20 mouse cellular contexts compared by ENCODE assay signal in the genomic region with DNA sequence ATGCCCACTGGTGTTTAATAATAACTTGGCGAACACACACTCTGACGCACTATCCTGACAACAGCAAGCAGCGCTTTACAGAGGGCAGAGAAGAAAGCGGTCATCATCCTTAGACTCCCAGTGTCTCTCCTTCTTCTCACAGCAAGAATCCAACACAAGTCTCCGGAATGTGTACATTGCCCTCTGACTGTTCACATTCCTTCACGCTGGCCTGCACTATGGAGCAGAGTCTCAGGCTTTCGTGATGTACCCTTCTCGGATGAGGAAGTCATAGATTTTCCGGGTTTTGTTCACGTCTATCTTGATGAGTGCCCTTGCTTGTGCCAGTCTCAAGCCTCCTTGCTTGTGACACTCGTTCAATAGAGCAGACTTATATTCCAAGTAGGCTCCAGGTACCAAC. TPM values are rescaled to one million over a fixed set of nuclear protein-coding genes. Genes with fewer than 3 reads are reported as not detected.
DNase-seq lines count a peak whose midpoint lies in the region; ATAC-seq and TF ChIP-seq lines count a peak whose summit lies in the region.
"Had no signal": no experiment of that assay in that cellular context is flagged by ENCODE, and none has a peak within 500 bp of the region (broad histone marks: within the 10 kb centered on the region; RNA-seq: fewer than 3 reads in every experiment).

No protein-coding gene starts in this region.

- no peak for TF ChIP-seq CTCF in lung, embryonic 14.5 days (IDR thresholded peaks at IDR 0.05; ENCODE audit: low read depth)

- H3K9me3 ChIP-seq in heart, embryonic 16.5 days (replicated peaks; ENCODE audit: control insufficient read depth, low read length): no peaks in the 10 kb centered on the region
- H3K9me3 ChIP-seq in heart, embryonic 11.5 days (replicated peaks; ENCODE audit: control insufficient read depth, low read length): no peaks in the 10 kb centered on the region
- no peaks in the 10 kb centered on the region for H3K9me3 ChIP-seq in lung, embryonic 14.5 days (ENCODE audit: low read depth, low read length)
- no peaks in the 10 kb centered on the region for H3K9me3 ChIP-seq in kidney, embryonic 16.5 days (ENCODE audit: low read length)
- H3K9me3 ChIP-seq: embryonic facial prominence, embryonic 13.5 days; hindbrain, embryonic 12.5 days; midbrain, embryonic 13.5 days; stomach, embryonic 15.5 days had no signal

- no peak for ATAC-seq in heart, embryonic 16.5 days (replicated peaks; ENCODE audit: extremely low read depth, insufficient read depth, low FRiP score)
- no peak for ATAC-seq in heart, embryonic 11.5 days (replicated peaks; ENCODE audit: insufficient number of reproducible peaks, low FRiP score, low TSS enrichment)
- 0 out of 2 replicates have a peak, but pooled peaks have one; percentile 42 for ATAC-seq in lung, embryonic 14.5 days (ENCODE audit: insufficient read depth)
- ATAC-seq in kidney, embryonic 16.5 days (ENCODE audit: low FRiP score, low TSS enrichment): peak; percentile 73; the same call in 1 of the 2 replicates
- ATAC-seq: forebrain, embryonic 14.5 days; midbrain, embryonic 13.5 days had no signal

- peaks cover 23% of the 10 kb centered on the region for H3K36me3 ChIP-seq in heart, embryonic 16.5 days (ENCODE audit: control insufficient read depth, insufficient read depth)
- H3K36me3 ChIP-seq in heart, embryonic 11.5 days (ENCODE audit: control insufficient read depth, insufficient read depth, low read length): peaks cover 7% of the 10 kb centered on the region; the same call in 1 of the 2 replicates
- H3K36me3 ChIP-seq in lung, embryonic 14.5 days (ENCODE audit: insufficient read depth): peaks cover 38% of the 10 kb centered on the region
- peaks cover 24% of the 10 kb centered on the region; the same call in 1 of the 2 replicates for H3K36me3 ChIP-seq in kidney, embryonic 16.5 days (ENCODE audit: insufficient read depth, low read length)

- 80% methylated on average over 11 of the region's 11 CpGs for WGBS in heart, embryonic 16.5 days
- 89% methylated on average over 11 of the region's 11 CpGs for WGBS in heart, embryonic 11.5 days (ENCODE audit: insufficient replicate concordance)
- WGBS in lung, embryonic 14.5 days: 72% methylated on average over 11 of the region's 11 CpGs
- WGBS in kidney, embryonic 16.5 days: 82% methylated on average over 11 of the region's 11 CpGs

- peak overlapping the region; percentile 30; the same call in 1 of the 2 replicates for H3K27ac ChIP-seq in heart, embryonic 16.5 days (ENCODE audit: low read length)
- no peak overlapping the region for H3K27ac ChIP-seq in heart, embryonic 11.5 days (ENCODE audit: low read depth, low read length)
- H3K27ac ChIP-seq in lung, embryonic 14.5 days (ENCODE audit: low read depth): peak overlapping the region; percentile 80
- peak overlapping the region; percentile 78 for H3K27ac ChIP-seq in kidney, embryonic 16.5 days (ENCODE audit: low read length)
- H3K27ac ChIP-seq: embryonic facial prominence, embryonic 13.5 days; hindbrain, embryonic 12.5 days; midbrain, embryonic 13.5 days; stomach, embryonic 15.5 days had no signal

- no peak overlapping the region for H3K4me2 ChIP-seq in heart, embryonic 16.5 days (ENCODE audit: low read depth, low read length)
- H3K4me2 ChIP-seq in heart, embryonic 11.5 days: no peak overlapping the region
- H3K4me2 ChIP-seq in lung, embryonic 14.5 days: 0 out of 2 replicates have a peak overlapping the region, but pooled peaks have one; percentile 12
- H3K4me2 ChIP-seq in kidney, embryonic 16.5 days (replicated peaks; ENCODE audit: low read depth, low read length): no peak overlapping the region
- H3K4me2 ChIP-seq: embryonic facial prominence, embryonic 13.5 days; hindbrain, embryonic 12.5 days; midbrain, embryonic 13.5 days; stomach, embryonic 15.5 days had no signal

- H3K4me1 ChIP-seq in heart, embryonic 16.5 days (ENCODE audit: control insufficient read depth, insufficient read depth, low read length): peaks cover 18% of the 10 kb centered on the region
- H3K4me1 ChIP-seq in heart, embryonic 11.5 days (ENCODE audit: control insufficient read depth, insufficient read depth, low read length): peaks cover 13% of the 10 kb centered on the region
- peaks cover 5% of the 10 kb centered on the region; the same call in 1 of the 2 replicates for H3K4me1 ChIP-seq in lung, embryonic 14.5 days (ENCODE audit: insufficient read depth)
- peaks cover 14% of the 10 kb centered on the region for H3K4me1 ChIP-seq in kidney, embryonic 16.5 days (ENCODE audit: insufficient read depth, low read length)
- H3K4me1 ChIP-seq: hindbrain, embryonic 12.5 days; midbrain, embryonic 13.5 days had no signal

- DNase-seq in lung, embryonic 14.5 days: no peak
- DNase-seq in lung, postnatal 36 days: no peak
- DNase-seq in kidney, postnatal 36 days: peak; percentile 15 to 30
- no peak for DNase-seq in adrenal gland, adult 8-10 months
- no peak for DNase-seq in retina, embryonic 14.5 days (ENCODE audit: low spot score)
- DNase-seq: adrenal gland, adult 2 months; cerebellum, adult 9-11 months; heart, postnatal 14 days; liver; right cerebral cortex, postnatal 14 days; thymus, adult 18-20 months had no signal

- H3K27me3 ChIP-seq in heart, embryonic 16.5 days (ENCODE audit: control insufficient read depth, insufficient read depth, low read length): no peaks in the 10 kb centered on the region
- H3K27me3 ChIP-seq in heart, embryonic 11.5 days (ENCODE audit: control insufficient read depth, insufficient read depth, low read length): no peaks in the 10 kb centered on the region
- H3K27me3 ChIP-seq in lung, embryonic 14.5 days (ENCODE audit: insufficient read depth, low read length): no peaks in the 10 kb centered on the region
- H3K27me3 ChIP-seq in kidney, embryonic 16.5 days (ENCODE audit: insufficient read depth, low read length): no peaks in the 10 kb centered on the region
- H3K27me3 ChIP-seq: embryonic facial prominence, embryonic 13.5 days; hindbrain, embryonic 12.5 days; midbrain, embryonic 13.5 days; stomach, embryonic 15.5 days had no signal

- no peak overlapping the region for H3K9ac ChIP-seq in heart, embryonic 16.5 days (ENCODE audit: low read length)
- no peak overlapping the region for H3K9ac ChIP-seq in heart, embryonic 11.5 days (ENCODE audit: low read depth, low read length)
- no peak overlapping the region for H3K9ac ChIP-seq in lung, embryonic 14.5 days
- no peak overlapping the region for H3K9ac ChIP-seq in kidney, embryonic 16.5 days (replicated peaks; ENCODE audit: low read length)
- H3K9ac ChIP-seq: embryonic facial prominence, embryonic 13.5 days; hindbrain, embryonic 12.5 days; midbrain, embryonic 13.5 days; stomach, embryonic 15.5 days had no signal

- H3K4me3 ChIP-seq in heart, embryonic 16.5 days (ENCODE audit: low read length): no peak overlapping the region
- no peak overlapping the region for H3K4me3 ChIP-seq in heart, embryonic 11.5 days (ENCODE audit: low read depth, low read length)
- H3K4me3 ChIP-seq in lung, embryonic 14.5 days (ENCODE audit: low read depth, low read length): no peak overlapping the region
- no peak overlapping the region for H3K4me3 ChIP-seq in kidney, embryonic 16.5 days (ENCODE audit: low read length)
- H3K4me3 ChIP-seq: embryonic facial prominence, embryonic 13.5 days; hindbrain, embryonic 12.5 days; midbrain, embryonic 13.5 days; stomach, embryonic 15.5 days had no signal

RNA-seq across cellular contexts. Expression of gene Dusp14, which starts 10.3 kb away (rescaled TPM):
- polyA plus RNA-seq in heart, embryonic 16.5 days (2015; fragmentation: Nextera tagmentation; extraction: Ambion mirVana): 6.3 and 7.2 TPM in 2 replicates
- 6.1 and 6.3 TPM in 2 replicates for polyA plus RNA-seq in heart, embryonic 11.5 days (2014; fragmentation: Nextera tagmentation; extraction: Ambion mirVana)
- 15.7 and 17.7 TPM in 2 replicates for polyA plus RNA-seq in lung, embryonic 14.5 days (2014; fragmentation: Nextera tagmentation; extraction: Ambion mirVana)
- 45.4 and 54.6 TPM in 2 replicates for polyA plus RNA-seq in kidney, embryonic 16.5 days (2015; fragmentation: Nextera tagmentation; extraction: Ambion mirVana)
- total RNA-seq in adrenal gland, adult 8-10 months (2022): 10 to 100 TPM in 2 of 4 experiments, 1 to 10 TPM in 2; 5.7 to 16.5 (median 9.4) TPM
- total RNA-seq: megakaryocyte progenitor cell, adult 5-6 weeks had no signal

RNA-seq across cellular contexts. Expression of gene Tada2a, which starts 50.0 kb away (rescaled TPM):
- 17.3 and 20.7 TPM in 2 replicates for polyA plus RNA-seq in heart, embryonic 16.5 days (2015; fragmentation: Nextera tagmentation; extraction: Ambion mirVana)
- 21.3 and 24.2 TPM in 2 replicates for polyA plus RNA-seq in heart, embryonic 11.5 days (2014; fragmentation: Nextera tagmentation; extraction: Ambion mirVana)
- 35.6 and 36.0 TPM in 2 replicates for polyA plus RNA-seq in lung, embryonic 14.5 days (2014; fragmentation: Nextera tagmentation; extraction: Ambion mirVana)
- polyA plus RNA-seq in kidney, embryonic 16.5 days (2015; fragmentation: Nextera tagmentation; extraction: Ambion mirVana): 34.1 and 36.1 TPM in 2 replicates
- 10 to 100 TPM; 13.6 to 33.0 (median 22.9) TPM for total RNA-seq in adrenal gland, adult 8-10 months (2022)

RNA-seq across cellular contexts. Expression of gene Acaca, which starts 50.1 kb away (rescaled TPM):
- polyA plus RNA-seq in heart, embryonic 16.5 days (2015; fragmentation: Nextera tagmentation; extraction: Ambion mirVana): 5.1 and 6.8 TPM in 2 replicates
- 11.9 and 12.1 TPM in 2 replicates for polyA plus RNA-seq in heart, embryonic 11.5 days (2014; fragmentation: Nextera tagmentation; extraction: Ambion mirVana)
- 20.5 and 21.2 TPM in 2 replicates for polyA plus RNA-seq in lung, embryonic 14.5 days (2014; fragmentation: Nextera tagmentation; extraction: Ambion mirVana)
- 12.0 TPM in 2 replicates for polyA plus RNA-seq in kidney, embryonic 16.5 days (2015; fragmentation: Nextera tagmentation; extraction: Ambion mirVana)
- 100 to 1,000 TPM in 3 of 4 experiments, 10 to 100 TPM in 1; 81.4 to 339 (median 190) TPM for total RNA-seq in adrenal gland, adult 8-10 months (2022)

Comparison
In these comparisons a context has a peak if more than half of its experiments do, and no peak if none do; other contexts are left out.
1. ATAC-seq: peak in lung, embryonic 14.5 days (single experiment) and kidney, embryonic 16.5 days (single experiment); none in heart, embryonic 16.5 days (single experiment) and heart, embryonic 11.5 days (single experiment).
2. DNase-seq: peak in kidney, postnatal 36 days (2 of 2); none in lung, embryonic 14.5 days (single experiment), lung, postnatal 36 days (single experiment), adrenal gland, adult 8-10 months (single experiment) and retina, embryonic 14.5 days (single experiment).